Mouse (Mus musculus) cerebellum, postnatal 25 days (tissue): ENCODE results near the gene Prdm16.

ENCODE experiments used
- DNase-seq, 2 experiments: peaks; one replicate each; pipeline ENCODE4 v3.0.0; 2021; ENCODE audit warnings: mixed read lengths in 2 of 2

Gene Prdm16

GRCm38 (mm10) chr4:154639591-154640442 lies 3.1 kb upstream of the Prdm16 start:
- no peak for DNase-seq

- DNase-seq, result no peak
Observed at GRCm38 (mm10) chr4:154639126-154639525, 2.5 kb upstream of the Prdm16 start.

- DNase-seq, result no peak
Observed at GRCm38 (mm10) chr4:154638320-154638886, 1.7 kb upstream of the Prdm16 start.

- no peak for DNase-seq
Observed at GRCm38 (mm10) chr4:154637468-154638319, 1.0 kb upstream of the Prdm16 start.

- no peak for DNase-seq
Observed at GRCm38 (mm10) chr4:154636053-154636433, 630 bp downstream of the Prdm16 start.

GRCm38 (mm10) chr4:154635241-154636052 lies 1.2 kb downstream of the Prdm16 start:
- peak in 1 of 2 experiments; percentile 24 for DNase-seq

GRCm38 (mm10) chr4:154634470-154635240 lies 2.0 kb downstream of the Prdm16 start:
- DNase-seq, result no peak

GRCm38 (mm10) chr4:154634001-154634400 lies 2.7 kb downstream of the Prdm16 start:
- DNase-seq, result no peak

GRCm38 (mm10) chr4:154632800-154633764 lies 3.6 kb downstream of the Prdm16 start:
- DNase-seq, result no peak

- no peak for DNase-seq
Observed at GRCm38 (mm10) chr4:154630763-154631162, 5.9 kb downstream of the Prdm16 start.

- no peak for DNase-seq
Observed at GRCm38 (mm10) chr4:154627419-154628142, 9.1 kb downstream of the Prdm16 start.

- no peak for DNase-seq
Observed at GRCm38 (mm10) chr4:154626282-154626681, 10.4 kb downstream of the Prdm16 start.

GRCm38 (mm10) chr4:154625710-154626109 lies 11.0 kb downstream of the Prdm16 start:
- no peak for DNase-seq

- DNase-seq, result no peak
Observed at GRCm38 (mm10) chr4:154623241-154623640, 13.4 kb downstream of the Prdm16 start.

GRCm38 (mm10) chr4:154622521-154622920 lies 14.2 kb downstream of the Prdm16 start:
- DNase-seq, result peak; percentile 39 to 56

- DNase-seq, result no peak
Observed at GRCm38 (mm10) chr4:154611167-154611566, 25.5 kb downstream of the Prdm16 start.

GRCm38 (mm10) chr4:154607724-154608123 lies 28.9 kb downstream of the Prdm16 start:
- DNase-seq, result no peak

GRCm38 (mm10) chr4:154604442-154604830 lies 32.2 kb downstream of the Prdm16 start:
- no peak for DNase-seq

GRCm38 (mm10) chr4:154603663-154604441 lies 32.8 kb downstream of the Prdm16 start:
- DNase-seq, result no peak
